Mouse (Mus musculus) neural tube, embryonic 15.5 days (tissue): ENCODE measurements around the gene Cramp1l. TPM values are rescaled to one million over a fixed set of nuclear protein-coding genes. Genes with fewer than 3 reads are reported as not detected.
"Not testable (repeated sequence)": the region's sequence is repeated elsewhere in the genome, so short reads cannot be mapped to it uniquely, and the experiment has no call there.

Experiments
- ATAC-seq: fragments of 200-750 bp; cut with Nextera tagmentation; 2 replicates; pipeline ENCODE4 v1.8.0; 2017; ENCODE audit warnings: mild to moderate bottlenecking, moderate TSS enrichment, moderate library complexity; ENCODE audit not compliant: low FRiP score
- H3K27ac ChIP-seq: fragments of 300-500 bp; sonication (generic); replicated peaks from 2 replicates; pipeline ENCODE4 v1.5.1; 2015; ENCODE audit warnings: mild to moderate bottlenecking, inconsistent platforms
- H3K27me3 ChIP-seq: fragments of 300-500 bp; sonication (generic); replicated peaks from 2 replicates; pipeline ENCODE4 v1.6.1; 2015; ENCODE audit warnings: inconsistent platforms
- H3K36me3 ChIP-seq: fragments of 300-500 bp; sonication (generic); 2 replicates; pipeline ENCODE4 v1.6.1; 2015; ENCODE audit warnings: inconsistent platforms
- H3K4me1 ChIP-seq: fragments of 300-500 bp; sonication (generic); 2 replicates; pipeline ENCODE4 v1.6.1; 2015; ENCODE audit warnings: inconsistent platforms
- H3K4me2 ChIP-seq: fragments of 300-500 bp; sonication (generic); 2 replicates; pipeline ENCODE4 v1.6.1; 2015; ENCODE audit warnings: inconsistent platforms, mild to moderate bottlenecking, moderate library complexity
- H3K4me3 ChIP-seq: fragments of 300-500 bp; sonication (generic); replicated peaks from 2 replicates; pipeline ENCODE4 v1.5.1; 2015; ENCODE audit warnings: mild to moderate bottlenecking, inconsistent platforms
- H3K9ac ChIP-seq: fragments of 300-500 bp; sonication (generic); replicated peaks from 2 replicates; pipeline ENCODE4 v1.6.1; 2015; ENCODE audit warnings: mild to moderate bottlenecking, inconsistent platforms
- H3K9me3 ChIP-seq: fragments of 300-500 bp; sonication (generic); replicated peaks from 2 replicates; pipeline ENCODE4 v1.6.1; 2016; ENCODE audit warnings: inconsistent platforms
- WGBS: fragments of 180-500 bp; shearing (Covaris S2); methylation state at CpG from one replicate; pipeline ENCODE4 v1.1.7; 2015; ENCODE audit warnings: mixed read lengths; 5-methylcytosine and 5-hydroxymethylcytosine counted together
- polyA plus RNA-seq: library from polyadenylated mRNA; unstranded; fragments of >200 nt; fragmentation: Nextera tagmentation; extraction: Ambion mirVana; gene quantifications from 2 replicates; pipeline ENCODE4 v1.2.1, GENCODE M21; 2015

Gene Cramp1l
- polyA plus RNA-seq, 1 experiment from 2014 or later: 5.3 TPM

- H3K4me3 ChIP-seq: no peak overlapping the region
- H3K27me3 ChIP-seq: no peaks in the 10 kb centered on the region
- peaks cover 50% of the 10 kb centered on the region for H3K36me3 ChIP-seq
- H3K4me1 ChIP-seq: no peaks in the 10 kb centered on the region
- H3K4me2 ChIP-seq: no peak overlapping the region
- H3K27ac ChIP-seq: no peak overlapping the region
- ATAC-seq: no peak
- H3K9me3 ChIP-seq: no peaks in the 10 kb centered on the region
- 94% methylated on average over 2 of the region's 2 CpGs for WGBS
- H3K9ac ChIP-seq: no peak overlapping the region
Observed at GRCm38 (mm10) chr17:24953291-24953690, 62.3 kb downstream of the Cramp1l start.

GRCm38 (mm10) chr17:24950671-24951070, 64.9 kb downstream of the Cramp1l start:
- no peak overlapping the region for H3K4me2 ChIP-seq
- H3K27me3 ChIP-seq: no peaks in the 10 kb centered on the region

GRCm38 (mm10) chr17:24948204-24948603, 67.4 kb downstream of the Cramp1l start:
- Histone ChIP-seq H3K4me1 (no peaks in the 10 kb centered on the region), H3K9ac (no peak overlapping the region), H3K27ac (no peak overlapping the region), H3K4me3 (no peak overlapping the region), H3K27me3 (no peaks in the 10 kb centered on the region), H3K9me3 (no peaks in the 10 kb centered on the region), H3K36me3 (peaks cover 67% of the 10 kb centered on the region), H3K4me2 (no peak overlapping the region)
- no peak for ATAC-seq
- 96% methylated on average over 5 of the region's 5 CpGs for WGBS

More at GRCm38 (mm10) chr17:24950671-24951070, 64.9 kb downstream of the Cramp1l start:
- no peak overlapping the region for H3K27ac ChIP-seq
- ATAC-seq: no peak
- WGBS: 90% methylated on average over 2 of the region's 2 CpGs
- peaks cover 64% of the 10 kb centered on the region for H3K36me3 ChIP-seq
- H3K4me1 ChIP-seq: no peaks in the 10 kb centered on the region
- H3K9ac ChIP-seq: no peak overlapping the region
- no peak overlapping the region for H3K4me3 ChIP-seq
- no peaks in the 10 kb centered on the region for H3K9me3 ChIP-seq

DNA sequence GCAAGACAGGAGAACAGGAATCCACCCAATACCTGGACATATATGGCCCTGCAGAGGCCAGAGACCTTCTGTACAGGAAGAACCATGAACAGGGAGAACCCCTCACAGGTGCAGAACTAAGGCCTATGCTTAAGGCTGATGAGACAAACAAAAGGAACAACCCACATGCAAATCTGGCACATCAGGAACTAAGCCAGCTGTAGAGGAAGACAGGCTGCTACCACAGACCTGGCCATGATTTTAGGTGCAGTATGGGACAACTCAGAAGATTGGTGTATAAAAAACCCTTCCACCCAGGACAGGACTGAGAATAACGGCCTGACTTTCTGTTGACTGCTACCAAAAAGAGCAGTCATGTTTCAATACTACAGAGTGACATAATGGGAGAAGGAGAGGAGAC, 72.0 kb downstream of the Cramp1l start:
- H3K27me3 ChIP-seq, ATAC-seq, H3K27ac ChIP-seq, H3K4me3 ChIP-seq, H3K9ac ChIP-seq, H3K4me1 ChIP-seq, H3K9me3 ChIP-seq, H3K4me2 ChIP-seq: not testable (repeated sequence)
- peaks cover 53% of the 10 kb centered on the region for H3K36me3 ChIP-seq
- 94% methylated on average over 1 of the region's 1 CpGs for WGBS

DNA sequence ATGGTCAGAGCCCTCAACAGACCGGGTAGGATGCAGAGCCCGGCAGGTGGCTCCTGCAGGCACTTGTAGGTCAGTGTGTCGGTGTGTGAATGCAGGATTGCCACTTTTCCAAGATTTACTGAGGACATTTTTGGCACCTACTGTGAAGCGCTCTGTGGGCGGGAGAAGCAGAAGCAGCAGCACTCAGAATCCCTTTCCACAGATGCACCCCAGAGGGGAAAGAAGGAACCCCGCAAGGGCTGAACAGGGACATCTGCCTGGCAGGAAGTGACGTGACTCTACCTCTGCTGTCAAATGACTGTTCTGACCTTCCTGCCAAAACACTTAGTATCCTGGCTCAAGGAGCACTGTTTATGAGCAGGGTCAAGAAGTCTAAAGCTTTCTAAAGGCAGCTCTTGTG, 72.6 kb downstream of the Cramp1l start:
- ATAC-seq: no peak
- H3K9ac ChIP-seq: no peak overlapping the region
- no peak overlapping the region for H3K4me3 ChIP-seq
- H3K4me2 ChIP-seq: no peak overlapping the region
- H3K36me3 ChIP-seq: peaks cover 48% of the 10 kb centered on the region
- no peaks in the 10 kb centered on the region for H3K27me3 ChIP-seq
- H3K9me3 ChIP-seq: no peaks in the 10 kb centered on the region
- no peaks in the 10 kb centered on the region for H3K4me1 ChIP-seq
- 81% methylated on average over 7 of the region's 7 CpGs for whole genome bisulfite sequencing
- no peak overlapping the region for H3K27ac ChIP-seq

- not testable (repeated sequence) for H3K9me3 ChIP-seq, H3K4me2 ChIP-seq, H3K4me3 ChIP-seq, H3K27ac ChIP-seq, H3K9ac ChIP-seq, H3K27me3 ChIP-seq, H3K4me1 ChIP-seq
- peaks cover 42% of the 10 kb centered on the region for H3K36me3 ChIP-seq
- ATAC-seq: peak; percentile 82; the same call in 1 of the 2 replicates
- 17% methylated on average over 2 of the region's 2 CpGs for WGBS
Observed at GRCm38 (mm10) chr17:24942453-24942852, 73.1 kb downstream of the Cramp1l start.

DNA sequence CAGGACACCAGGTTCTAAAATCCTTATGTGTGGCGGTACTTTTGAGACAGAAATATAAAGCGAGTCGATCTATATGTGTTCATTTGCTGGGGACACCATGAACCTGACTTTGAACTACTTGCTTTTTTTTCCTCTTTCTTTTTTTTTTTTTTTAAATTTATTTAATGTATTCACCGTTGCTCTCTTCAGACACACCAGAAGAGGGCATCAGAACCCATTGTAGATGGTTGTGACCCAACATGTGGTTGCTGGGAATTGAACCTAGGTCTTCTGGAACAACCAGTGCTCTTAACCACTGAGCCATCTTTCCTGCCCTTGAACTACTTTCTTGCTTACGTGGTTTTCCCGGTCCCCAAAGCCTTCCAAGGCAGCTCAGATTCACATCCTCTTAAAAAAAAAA, 78.3 kb downstream of the Cramp1l start:
- Histone ChIP-seq H3K9me3 (no peaks in the 10 kb centered on the region), H3K36me3 (peaks cover 10% of the 10 kb centered on the region; the same call in 1 of the 2 replicates), H3K27me3 (no peaks in the 10 kb centered on the region), H3K4me3 (peak overlapping the region; percentile 99), H3K9ac (peak overlapping the region; percentile 58), H3K27ac (peak overlapping the region; percentile 93), H3K4me1 (peaks cover 34% of the 10 kb centered on the region), H3K4me2 (peak overlapping the region; percentile 71)
- no peak for ATAC-seq
- WGBS: 50% methylated on average over 6 of the region's 6 CpGs

GRCm38 (mm10) chr17:24936259-24937237, 79.0 kb downstream of the Cramp1l start, which contains the start of gene Mapk8ip3:
Gene Mapk8ip3 (minus strand): TSS chr17:24936977.
- Histone ChIP-seq H3K4me3 (peak within 1 kb of the TSS; percentile 99), H3K9me3 (no peaks in the 10 kb centered on the region), H3K27me3 (no peaks in the 10 kb centered on the region), H3K9ac (peak within 1 kb of the TSS; percentile 97), H3K36me3 (peaks cover 10% of the 10 kb centered on the region; the same call in 1 of the 2 replicates), H3K4me1 (peaks cover 34% of the 10 kb centered on the region), H3K4me2 (peak within 1 kb of the TSS; percentile 71), H3K27ac (peak within 1 kb of the TSS; percentile 93)
- under 1% methylated on average over 77 of the region's 78 CpGs for WGBS
- peak; percentile 99 for ATAC-seq

DNA sequence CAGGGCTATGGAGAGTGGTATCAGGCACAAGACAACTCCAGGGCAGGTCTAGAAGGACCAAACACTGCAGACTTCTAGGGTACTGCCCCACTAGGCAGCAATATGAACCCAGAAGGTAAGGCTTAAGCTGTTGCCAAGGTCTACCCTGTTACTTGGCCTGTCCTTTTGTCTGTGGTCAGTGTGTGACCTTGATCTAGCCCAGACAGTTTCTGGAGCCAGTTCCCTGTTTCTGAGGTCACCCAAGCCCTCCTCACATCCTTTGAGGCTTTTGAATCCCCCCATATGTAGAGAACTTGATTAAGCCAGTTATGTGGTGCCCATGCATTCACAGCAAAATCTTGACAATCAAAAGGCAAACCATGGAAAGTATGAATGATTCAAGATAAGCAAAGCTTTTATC, 79.9 kb downstream of the Cramp1l start:
- Histone ChIP-seq H3K4me2 (peak overlapping the region; percentile 71), H3K4me3 (peak overlapping the region; percentile 99), H3K27me3 (no peaks in the 10 kb centered on the region), H3K36me3 (peaks cover 14% of the 10 kb centered on the region; the same call in 1 of the 2 replicates), H3K9ac (peak overlapping the region; percentile 97), H3K27ac (no peak overlapping the region), H3K4me1 (peaks cover 34% of the 10 kb centered on the region), H3K9me3 (no peaks in the 10 kb centered on the region)
- no peak for ATAC-seq

DNA sequence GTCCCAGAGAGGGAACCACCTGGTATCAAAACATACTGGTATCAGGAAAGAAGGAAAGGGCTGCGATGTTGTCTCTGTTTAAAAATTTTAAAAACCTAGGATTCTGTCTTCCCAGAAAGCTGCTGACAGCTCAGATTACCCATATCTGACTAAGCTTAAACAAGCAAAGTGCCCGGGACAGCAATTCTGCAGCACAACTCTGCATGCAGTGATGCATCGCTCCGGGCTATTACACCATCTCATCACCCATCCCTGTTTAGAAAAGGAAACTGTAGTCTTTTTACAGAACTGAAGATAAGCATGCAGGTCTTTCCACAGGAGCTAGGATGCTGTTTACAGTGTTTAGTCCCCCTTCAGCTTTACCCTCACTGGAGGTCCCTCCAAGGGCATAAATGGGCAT, 80.7 kb downstream of the Cramp1l start:
- no peaks in the 10 kb centered on the region for H3K27me3 ChIP-seq
- peak overlapping the region; percentile 97 for H3K9ac ChIP-seq
- H3K4me3 ChIP-seq: peak overlapping the region; percentile 99
- H3K27ac ChIP-seq: no peak overlapping the region
- H3K36me3 ChIP-seq: peaks cover 14% of the 10 kb centered on the region; the same call in 1 of the 2 replicates
- 85% methylated on average over 4 of the region's 4 CpGs for WGBS
- H3K4me2 ChIP-seq: peak overlapping the region; percentile 71
- H3K4me1 ChIP-seq: peaks cover 34% of the 10 kb centered on the region
- no peak for ATAC-seq
- no peaks in the 10 kb centered on the region for H3K9me3 ChIP-seq

DNA sequence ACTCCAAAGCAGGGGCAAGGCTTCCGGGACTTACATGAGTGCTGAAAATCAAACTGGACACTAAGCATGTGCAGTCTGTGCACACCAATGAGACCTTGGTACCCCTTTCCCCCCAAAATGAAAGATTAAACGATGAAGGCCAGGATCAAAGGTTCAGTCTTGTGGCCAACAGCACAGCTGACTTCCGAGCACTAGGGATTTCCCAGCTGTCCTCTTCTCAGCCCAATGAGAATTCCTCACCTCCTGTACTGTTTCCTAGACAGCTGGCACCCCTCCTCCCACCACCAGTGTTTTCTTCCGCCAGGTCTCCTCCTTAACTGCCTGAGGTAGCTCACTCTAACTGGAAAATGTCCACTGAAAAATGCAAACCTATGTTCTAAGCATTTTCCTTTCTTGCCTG, 82.4 kb downstream of the Cramp1l start:
- no peak overlapping the region for H3K4me3 ChIP-seq
- ATAC-seq: no peak
- 82% methylated on average over 4 of the region's 4 CpGs for WGBS
- H3K4me2 ChIP-seq: no peak overlapping the region
- H3K27ac ChIP-seq: no peak overlapping the region
- no peak overlapping the region for H3K9ac ChIP-seq
- H3K27me3 ChIP-seq: no peaks in the 10 kb centered on the region
- no peaks in the 10 kb centered on the region for H3K9me3 ChIP-seq
- H3K36me3 ChIP-seq: peaks cover 23% of the 10 kb centered on the region; the same call in 1 of the 2 replicates
- peaks cover 34% of the 10 kb centered on the region for H3K4me1 ChIP-seq

GRCm38 (mm10) chr17:24932431-24932830, 83.2 kb downstream of the Cramp1l start:
- H3K9me3 ChIP-seq: no peaks in the 10 kb centered on the region
- 96% methylated on average over 4 of the region's 4 CpGs for WGBS
- peaks cover 26% of the 10 kb centered on the region for H3K36me3 ChIP-seq
- peaks cover 34% of the 10 kb centered on the region for H3K4me1 ChIP-seq
- no peaks in the 10 kb centered on the region for H3K27me3 ChIP-seq
- ATAC-seq: no peak
- no peak overlapping the region for H3K27ac ChIP-seq
- no peak overlapping the region for H3K9ac ChIP-seq
- no peak overlapping the region for H3K4me3 ChIP-seq
- no peak overlapping the region for H3K4me2 ChIP-seq
